Mouse (Mus musculus): ENCODE results near the gene Tbck. TPM values are rescaled to one million over a fixed set of nuclear protein-coding genes. Genes with fewer than 3 reads are reported as not detected.

Gene Tbck
- polyA plus RNA-seq, 1 experiment from 2014 or later: 8.0 TPM

- Histone ChIP-seq H3K27ac (no peak overlapping the region), H3K4me3 (no peak overlapping the region), H3K9me3 (replicated peaks) (no peaks in the 10 kb centered on the region), H3K4me2 (no peak overlapping the region), H3K4me1 (no peaks in the 10 kb centered on the region), H3K27me3 (replicated peaks) (no peaks in the 10 kb centered on the region), H3K36me3 (0 out of 2 replicates have a peak, but pooled peaks cover 9% of the 10 kb centered on the region), H3K9ac (no peak overlapping the region)
- no peak for ATAC-seq
- 64% methylated on average over 3 of the region's 3 CpGs for WGBS (ENCODE audit: insufficient replicate concordance)
These were observed 20.3 kb downstream of the Tbck start for GRCm38 (mm10) chr3:132704216-132704615.

DNA sequence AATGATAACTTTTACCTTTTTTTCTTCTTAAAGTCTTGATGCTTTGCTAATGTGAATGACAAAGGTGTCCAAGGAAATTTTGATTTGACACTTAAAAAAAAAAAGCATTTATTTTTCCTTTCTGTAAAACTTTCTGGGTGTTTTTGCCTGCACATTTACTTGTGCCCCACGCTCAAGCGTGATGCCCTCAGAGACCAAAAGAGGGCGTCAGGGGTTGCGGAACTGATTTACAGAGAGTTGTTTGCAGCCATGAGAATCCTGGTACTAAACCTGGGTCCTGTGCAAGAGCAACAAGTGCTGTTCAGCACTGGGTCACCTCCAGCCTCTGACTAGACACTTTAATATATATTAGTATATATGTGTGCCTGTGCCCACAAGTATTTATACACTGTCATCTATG lies 23.0 kb downstream of the Tbck start:
- no peaks in the 10 kb centered on the region for H3K9me3 ChIP-seq (replicated peaks)
- H3K27ac ChIP-seq: no peak overlapping the region
- ATAC-seq: no peak
- H3K9ac ChIP-seq: no peak overlapping the region
- no peaks in the 10 kb centered on the region for H3K4me1 ChIP-seq
- WGBS (ENCODE audit: insufficient replicate concordance): 78% methylated on average over 4 of the region's 4 CpGs
- H3K4me2 ChIP-seq: no peak overlapping the region
- peaks cover 3% of the 10 kb centered on the region; the same call in 1 of the 2 replicates for H3K36me3 ChIP-seq
- no peaks in the 10 kb centered on the region for H3K27me3 ChIP-seq (replicated peaks)
- H3K4me3 ChIP-seq: no peak overlapping the region

DNA sequence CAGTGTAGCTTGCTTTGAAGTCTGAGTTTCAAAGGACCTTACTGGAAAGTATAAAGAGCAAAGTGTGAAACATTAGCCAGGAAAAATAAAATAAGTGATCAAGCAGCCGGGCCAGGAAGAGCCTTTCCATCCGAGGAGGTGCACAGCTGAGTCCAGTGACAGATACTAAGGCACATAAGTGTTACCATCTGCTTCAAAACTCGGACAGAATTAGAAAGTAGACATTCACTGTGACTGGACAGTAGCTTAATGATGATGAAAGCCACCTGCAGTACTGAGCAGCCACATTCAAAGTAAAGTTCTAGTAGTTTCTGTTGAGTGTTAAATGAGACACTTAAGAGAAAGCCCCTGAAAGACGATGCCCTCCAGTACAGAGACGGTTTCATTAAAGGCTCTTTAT lies 30.0 kb downstream of the Tbck start:
- no peak for ATAC-seq
- H3K9ac ChIP-seq: no peak overlapping the region
- H3K4me3 ChIP-seq: no peak overlapping the region
- no peaks in the 10 kb centered on the region; the same call in 1 of the 2 replicates for H3K36me3 ChIP-seq
- H3K4me1 ChIP-seq: no peaks in the 10 kb centered on the region
- H3K27ac ChIP-seq: no peak overlapping the region
- H3K4me2 ChIP-seq: no peak overlapping the region
- H3K27me3 ChIP-seq (replicated peaks): no peaks in the 10 kb centered on the region
- 74% methylated on average over 5 of the region's 5 CpGs for WGBS (ENCODE audit: insufficient replicate concordance)
- no peaks in the 10 kb centered on the region for H3K9me3 ChIP-seq (replicated peaks)

- H3K36me3 ChIP-seq: peaks cover 9% of the 10 kb centered on the region
- H3K4me2 ChIP-seq: no peak overlapping the region
- H3K9ac ChIP-seq: no peak overlapping the region
- H3K9me3 ChIP-seq (replicated peaks): no peaks in the 10 kb centered on the region
- 89% methylated on average over 4 of the region's 4 CpGs for whole genome bisulfite sequencing (ENCODE audit: insufficient replicate concordance)
- H3K4me1 ChIP-seq: no peaks in the 10 kb centered on the region
- no peaks in the 10 kb centered on the region for H3K27me3 ChIP-seq (replicated peaks)
- H3K27ac ChIP-seq: no peak overlapping the region
- ATAC-seq: no peak
- H3K4me3 ChIP-seq: no peak overlapping the region
These were observed 33.4 kb downstream of the Tbck start for GRCm38 (mm10) chr3:132717316-132717715.

- no peaks in the 10 kb centered on the region for H3K4me1 ChIP-seq
- no peak overlapping the region for H3K9ac ChIP-seq
- H3K9me3 ChIP-seq (replicated peaks): no peaks in the 10 kb centered on the region
- H3K27ac ChIP-seq: no peak overlapping the region
- peaks cover 17% of the 10 kb centered on the region for H3K36me3 ChIP-seq
- H3K4me3 ChIP-seq: no peak overlapping the region
- WGBS (ENCODE audit: insufficient replicate concordance): 81% methylated on average over 3 of the region's 3 CpGs
- no peak for ATAC-seq
- H3K4me2 ChIP-seq: no peak overlapping the region
- no peaks in the 10 kb centered on the region for H3K27me3 ChIP-seq (replicated peaks)
These were observed 40.4 kb downstream of the Tbck start for GRCm38 (mm10) chr3:132724326-132724725.

- H3K9me3 ChIP-seq (replicated peaks): no peaks in the 10 kb centered on the region
- no peak overlapping the region for H3K4me2 ChIP-seq
- peaks cover 3% of the 10 kb centered on the region for H3K36me3 ChIP-seq
- no peak overlapping the region for H3K9ac ChIP-seq
- 76% methylated on average over 10 of the region's 10 CpGs for WGBS (ENCODE audit: insufficient replicate concordance)
- H3K27ac ChIP-seq: no peak overlapping the region
- ATAC-seq: no peak
- H3K4me3 ChIP-seq: no peak overlapping the region
- no peaks in the 10 kb centered on the region for H3K27me3 ChIP-seq (replicated peaks)
- peaks cover 8% of the 10 kb centered on the region; the same call in 1 of the 2 replicates for H3K4me1 ChIP-seq
These were observed 60.6 kb downstream of the Tbck start for GRCm38 (mm10) chr3:132744287-132745146.

- H3K4me1 ChIP-seq: peaks cover 8% of the 10 kb centered on the region; the same call in 1 of the 2 replicates
- H3K9ac ChIP-seq: no peak overlapping the region
- no peak overlapping the region for H3K4me2 ChIP-seq
- H3K9me3 ChIP-seq (replicated peaks): no peaks in the 10 kb centered on the region
- no peak overlapping the region for H3K27ac ChIP-seq
- H3K27me3 ChIP-seq (replicated peaks): no peaks in the 10 kb centered on the region
- peak; percentile 69; the same call in 1 of the 2 replicates for ATAC-seq
- no peak overlapping the region for H3K4me3 ChIP-seq
- peaks cover 3% of the 10 kb centered on the region for H3K36me3 ChIP-seq
- WGBS (ENCODE audit: insufficient replicate concordance): 31% methylated on average over 3 of the region's 3 CpGs
These were observed 63.1 kb downstream of the Tbck start for GRCm38 (mm10) chr3:132747036-132747435.

DNA sequence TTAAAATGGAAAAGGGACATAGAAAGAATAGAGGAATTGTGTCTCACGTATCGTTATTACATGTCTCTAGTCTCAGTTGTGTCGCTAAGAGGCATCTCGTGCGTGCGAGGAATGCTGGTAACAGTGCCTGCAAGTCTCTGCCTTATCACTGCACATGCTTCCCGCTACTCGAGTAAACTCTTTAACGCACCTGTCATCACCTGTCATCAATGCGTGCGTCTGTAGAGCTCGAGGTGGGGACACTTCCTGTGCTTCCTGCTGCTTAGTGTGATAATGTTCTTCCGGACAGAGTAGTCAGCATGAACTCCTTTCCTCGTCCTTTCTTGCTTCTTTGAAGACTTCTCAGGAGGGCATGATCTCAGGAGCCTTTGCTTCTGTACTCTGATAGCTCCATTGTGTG lies 63.8 kb downstream of the Tbck start:
- ATAC-seq: peak; percentile 58; the same call in 1 of the 2 replicates
- Histone ChIP-seq H3K4me2 (no peak overlapping the region), H3K9ac (no peak overlapping the region), H3K27ac (no peak overlapping the region), H3K36me3 (peaks cover 2% of the 10 kb centered on the region), H3K9me3 (replicated peaks) (no peaks in the 10 kb centered on the region), H3K4me3 (no peak overlapping the region), H3K27me3 (replicated peaks) (no peaks in the 10 kb centered on the region), H3K4me1 (peaks cover 8% of the 10 kb centered on the region; the same call in 1 of the 2 replicates)
- WGBS (ENCODE audit: insufficient replicate concordance): 20% methylated on average over 14 of the region's 14 CpGs

DNA sequence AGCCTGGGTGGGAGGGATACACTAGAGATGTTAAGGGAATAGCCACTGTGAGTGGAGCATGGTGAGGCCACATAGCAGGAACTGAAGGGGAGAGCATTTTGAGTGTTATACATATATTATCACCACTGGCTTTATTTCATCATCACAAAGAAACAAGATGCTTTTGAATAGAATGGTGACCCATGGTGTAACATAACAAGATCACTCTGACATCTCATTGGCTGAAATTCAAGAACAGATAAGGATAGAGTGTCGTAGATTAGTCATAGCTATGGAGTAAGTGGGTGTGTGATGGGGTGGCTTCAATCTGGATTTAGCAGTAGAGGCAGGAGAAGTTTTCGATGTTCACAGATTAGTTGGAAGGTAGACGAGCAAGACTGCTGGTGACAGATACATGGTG lies 64.8 kb downstream of the Tbck start:
- no peak for ATAC-seq
- 72% methylated on average over 3 of the region's 3 CpGs for WGBS (ENCODE audit: insufficient replicate concordance)

GRCm38 (mm10) chr3:132752772-132753171 lies 68.8 kb downstream of the Tbck start:
- WGBS (ENCODE audit: insufficient replicate concordance): 70% methylated on average over 4 of the region's 4 CpGs
- no peaks in the 10 kb centered on the region for H3K9me3 ChIP-seq (replicated peaks)
- no peak overlapping the region for H3K9ac ChIP-seq
- no peak overlapping the region for H3K27ac ChIP-seq
- ATAC-seq: no peak
- no peaks in the 10 kb centered on the region for H3K27me3 ChIP-seq (replicated peaks)
- H3K4me2 ChIP-seq: no peak overlapping the region
- peaks cover 4% of the 10 kb centered on the region; the same call in 1 of the 2 replicates for H3K4me1 ChIP-seq
- H3K4me3 ChIP-seq: no peak overlapping the region
- peaks cover 11% of the 10 kb centered on the region for H3K36me3 ChIP-seq

More for the DNA sequence above, 64.8 kb downstream of the Tbck start:
- H3K36me3 ChIP-seq: peaks cover 4% of the 10 kb centered on the region
- H3K27ac ChIP-seq: no peak overlapping the region
- no peaks in the 10 kb centered on the region for H3K27me3 ChIP-seq (replicated peaks)
- H3K4me3 ChIP-seq: no peak overlapping the region
- no peaks in the 10 kb centered on the region for H3K9me3 ChIP-seq (replicated peaks)
- no peak overlapping the region for H3K9ac ChIP-seq
- no peak overlapping the region for H3K4me2 ChIP-seq
- H3K4me1 ChIP-seq: peaks cover 8% of the 10 kb centered on the region; the same call in 1 of the 2 replicates

GRCm38 (mm10) chr3:132756274-132756673 lies 72.3 kb downstream of the Tbck start:
- no peak for ATAC-seq
- Histone ChIP-seq H3K36me3 (peaks cover 11% of the 10 kb centered on the region), H3K4me2 (no peak overlapping the region), H3K9me3 (replicated peaks) (no peaks in the 10 kb centered on the region), H3K27ac (no peak overlapping the region), H3K9ac (no peak overlapping the region), H3K4me3 (no peak overlapping the region), H3K4me1 (no peaks in the 10 kb centered on the region), H3K27me3 (replicated peaks) (no peaks in the 10 kb centered on the region)
- WGBS (ENCODE audit: insufficient replicate concordance): 29% methylated on average over 1 of the region's 1 CpGs

DNA sequence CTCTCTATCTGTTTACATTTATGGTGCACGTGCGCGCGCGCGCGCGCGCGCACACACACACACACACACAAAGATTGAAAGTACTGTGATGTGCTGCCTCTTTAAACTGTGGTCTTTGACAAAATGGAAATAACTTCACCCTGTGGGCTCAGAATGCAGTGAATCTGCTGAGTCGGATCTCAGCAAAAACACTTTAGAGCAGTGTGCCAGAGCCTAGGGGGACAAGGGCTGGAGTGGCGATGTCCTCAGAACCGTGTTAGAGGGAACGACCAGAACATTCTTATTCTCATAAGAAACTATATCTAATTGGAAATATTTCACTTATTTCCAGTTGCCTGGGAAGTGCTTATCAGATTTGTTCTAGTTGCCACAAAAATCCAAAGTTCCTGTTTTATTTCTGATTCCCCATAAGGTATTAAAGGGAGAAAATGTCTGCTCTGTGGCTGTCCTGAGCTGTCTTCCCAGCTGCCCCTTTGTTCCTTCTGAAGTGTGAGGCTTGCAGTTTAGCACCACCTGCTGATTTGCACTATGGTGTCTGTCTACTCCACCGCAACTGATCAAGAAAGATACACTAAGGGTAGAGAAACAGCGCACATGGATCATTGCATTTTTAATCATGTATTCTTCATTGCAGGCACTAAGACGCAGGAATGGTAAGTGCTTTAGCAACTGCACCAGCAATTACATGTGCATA lies 82.2 kb downstream of the Tbck start:
- Histone ChIP-seq H3K27ac (no peak overlapping the region), H3K4me2 (no peak overlapping the region), H3K9me3 (replicated peaks) (no peaks in the 10 kb centered on the region), H3K36me3 (no peaks in the 10 kb centered on the region), H3K9ac (no peak overlapping the region), H3K4me3 (no peak overlapping the region), H3K4me1 (no peaks in the 10 kb centered on the region), H3K27me3 (replicated peaks) (no peaks in the 10 kb centered on the region)
- 93% methylated on average over 17 of the region's 17 CpGs for WGBS (ENCODE audit: insufficient replicate concordance)
- no peak for ATAC-seq
